Comparison of ENCODE assay signal across 16 mouse cellular contexts in the genomic region with DNA sequence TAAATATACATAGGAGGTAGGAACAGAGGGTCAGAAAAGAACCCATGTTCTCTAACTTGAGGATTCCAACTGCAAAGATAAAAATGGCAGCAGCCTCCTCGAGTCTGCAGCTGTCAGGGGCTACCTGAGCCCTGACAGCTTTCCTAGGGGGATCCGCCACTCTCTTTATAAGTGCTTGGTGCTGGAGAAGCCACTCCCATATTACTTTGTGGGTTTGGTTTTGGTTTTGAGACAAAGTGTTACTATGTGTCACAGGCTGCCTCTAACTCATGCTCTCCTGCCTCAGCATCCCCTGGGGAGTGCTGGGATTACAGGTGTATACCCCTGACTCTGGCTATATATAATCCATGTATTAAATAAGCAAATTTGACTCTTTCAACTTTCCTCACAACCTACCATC. TPM values are rescaled to one million over a fixed set of nuclear protein-coding genes. Genes with fewer than 3 reads are reported as not detected.
DNase-seq lines count a peak whose midpoint lies in the region; ATAC-seq and TF ChIP-seq lines count a peak whose summit lies in the region.
"Had no signal": no experiment of that assay in that cellular context is flagged by ENCODE, and none has a peak within 500 bp of the region (broad histone marks: within the 10 kb centered on the region; RNA-seq: fewer than 3 reads in every experiment).

No protein-coding gene starts in this region.

- H3K4me3 ChIP-seq in heart, embryonic 12.5 days: no peak overlapping the region
- H3K4me3 ChIP-seq in heart, adult 2 months: no peak overlapping the region
- H3K4me3 ChIP-seq in midbrain, embryonic 12.5 days: no peak overlapping the region
- H3K4me3 ChIP-seq in midbrain, postnatal 0 days (ENCODE audit: low read depth, low read length): no peak overlapping the region
- peak overlapping the region; percentile 54 for H3K4me3 ChIP-seq in liver, embryonic 12.5 days
- H3K4me3 ChIP-seq: left cerebral cortex, adult 2 months; limb, embryonic 15.5 days had no signal

- ATAC-seq in heart, embryonic 12.5 days (ENCODE audit: insufficient number of reproducible peaks, low FRiP score): no peak
- ATAC-seq in midbrain, embryonic 12.5 days (ENCODE audit: low FRiP score, low read depth): no peak
- no peak for ATAC-seq in midbrain, postnatal 0 days (ENCODE audit: low FRiP score)
- peak; percentile 57 for ATAC-seq in liver, embryonic 12.5 days

- 60% methylated on average over 2 of the region's 2 CpGs for WGBS in heart, embryonic 12.5 days
- WGBS in heart, adult 2 months: 76% methylated on average over 2 of the region's 2 CpGs
- WGBS in midbrain, embryonic 12.5 days: 85% methylated on average over 2 of the region's 2 CpGs
- WGBS in midbrain, postnatal 0 days: 73% methylated on average over 2 of the region's 2 CpGs
- WGBS in liver, embryonic 12.5 days (ENCODE audit: insufficient replicate concordance): 35% methylated on average over 2 of the region's 2 CpGs

- peaks cover 10% of the 10 kb centered on the region for H3K79me2 ChIP-seq in heart, adult 2 months (replicated peaks; ENCODE audit: control insufficient read depth, insufficient read depth, low read length)

- H3K27ac ChIP-seq in heart, embryonic 12.5 days (ENCODE audit: poor library complexity, severe bottlenecking): no peak overlapping the region
- H3K27ac ChIP-seq in heart, adult 2 months: no peak overlapping the region
- 0 out of 2 replicates have a peak overlapping the region, but pooled peaks have one; percentile 64 for H3K27ac ChIP-seq in midbrain, embryonic 12.5 days (replicated peaks)
- no peak overlapping the region for H3K27ac ChIP-seq in midbrain, postnatal 0 days (ENCODE audit: low read depth, low read length)
- peak overlapping the region; percentile 84 for H3K27ac ChIP-seq in liver, embryonic 12.5 days
- H3K27ac ChIP-seq: limb, embryonic 15.5 days; macrophage had no signal

- no peaks in the 10 kb centered on the region for H3K27me3 ChIP-seq in heart, embryonic 12.5 days (replicated peaks)
- no peaks in the 10 kb centered on the region for H3K27me3 ChIP-seq in heart, adult 2 months (ENCODE audit: control insufficient read depth, insufficient read depth, low read length)
- no peaks in the 10 kb centered on the region for H3K27me3 ChIP-seq in midbrain, embryonic 12.5 days
- H3K27me3 ChIP-seq in midbrain, postnatal 0 days (ENCODE audit: insufficient read depth, low read length): no peaks in the 10 kb centered on the region
- no peaks in the 10 kb centered on the region for H3K27me3 ChIP-seq in liver, embryonic 12.5 days (replicated peaks)
- H3K27me3 ChIP-seq: limb, embryonic 15.5 days had no signal

- H3K4me2 ChIP-seq in heart, embryonic 12.5 days: peak overlapping the region; percentile 58; the same call in 1 of the 2 replicates
- no peak overlapping the region for H3K4me2 ChIP-seq in midbrain, embryonic 12.5 days (replicated peaks)
- no peak overlapping the region for H3K4me2 ChIP-seq in midbrain, postnatal 0 days (ENCODE audit: low read depth, low read length, poor library complexity, severe bottlenecking)
- H3K4me2 ChIP-seq in liver, embryonic 12.5 days: peak overlapping the region; percentile 72
- H3K4me2 ChIP-seq: limb, embryonic 15.5 days had no signal

- H3K36me3 ChIP-seq in heart, embryonic 12.5 days: peaks cover 8% of the 10 kb centered on the region; the same call in 1 of the 2 replicates
- H3K36me3 ChIP-seq in heart, adult 2 months (ENCODE audit: control insufficient read depth, insufficient read depth, low read length): peaks cover 21% of the 10 kb centered on the region
- 0 out of 2 replicates have a peak, but pooled peaks cover 8% of the 10 kb centered on the region for H3K36me3 ChIP-seq in midbrain, embryonic 12.5 days
- H3K36me3 ChIP-seq in midbrain, postnatal 0 days (ENCODE audit: insufficient read depth, low read length): no peaks in the 10 kb centered on the region
- H3K36me3 ChIP-seq in liver, embryonic 12.5 days: peaks cover 2% of the 10 kb centered on the region; the same call in 1 of the 2 replicates
- H3K36me3 ChIP-seq: limb, embryonic 15.5 days had no signal

- TF ChIP-seq EP300 in heart, adult 2 months (IDR thresholded peaks at IDR 0.05; ENCODE audit: insufficient read depth, low read depth, low read length): no peak

- H3K4me1 ChIP-seq in heart, embryonic 12.5 days (replicated peaks): peaks cover 56% of the 10 kb centered on the region
- H3K4me1 ChIP-seq in heart, adult 2 months (ENCODE audit: control insufficient read depth, insufficient read depth, low read length): peaks cover 5% of the 10 kb centered on the region
- peaks cover 32% of the 10 kb centered on the region for H3K4me1 ChIP-seq in midbrain, embryonic 12.5 days
- H3K4me1 ChIP-seq in midbrain, postnatal 0 days (ENCODE audit: insufficient read depth, low read length): no peaks in the 10 kb centered on the region
- H3K4me1 ChIP-seq in liver, embryonic 12.5 days: peaks cover 61% of the 10 kb centered on the region

- no peak for TF ChIP-seq CTCF in heart, adult 2 months (IDR thresholded peaks at IDR 0.05)
- no peak for TF ChIP-seq CTCF in midbrain, postnatal 0 days (IDR thresholded peaks at IDR 0.05)

- intact Hi-C loops in heart, adult 2 months (cut with DNase I): no loop called here

- H3K9me3 ChIP-seq in heart, embryonic 12.5 days (replicated peaks): no peaks in the 10 kb centered on the region
- H3K9me3 ChIP-seq in midbrain, embryonic 12.5 days: no peaks in the 10 kb centered on the region
- no peaks in the 10 kb centered on the region for H3K9me3 ChIP-seq in midbrain, postnatal 0 days (ENCODE audit: low read length)
- no peaks in the 10 kb centered on the region for H3K9me3 ChIP-seq in liver, embryonic 12.5 days (replicated peaks)
- H3K9me3 ChIP-seq: forebrain, embryonic 10.5 days; limb, embryonic 15.5 days had no signal

- no peak overlapping the region for H3K9ac ChIP-seq in heart, embryonic 12.5 days
- H3K9ac ChIP-seq in heart, adult 2 months (ENCODE audit: low read depth, low read length): no peak overlapping the region
- no peak overlapping the region for H3K9ac ChIP-seq in midbrain, embryonic 12.5 days (replicated peaks)
- no peak overlapping the region for H3K9ac ChIP-seq in midbrain, postnatal 0 days (replicated peaks; ENCODE audit: low read length, poor library complexity, severe bottlenecking)
- peak overlapping the region; percentile 52 for H3K9ac ChIP-seq in liver, embryonic 12.5 days
- H3K9ac ChIP-seq: limb, embryonic 15.5 days had no signal

- TF ChIP-seq POLR2A in heart, adult 2 months (IDR thresholded peaks at IDR 0.05; ENCODE audit: insufficient read depth, low read depth, low read length): no peak

- no peak for DNase-seq in heart, adult 2 months
- no peak for DNase-seq in midbrain, postnatal 0 days (ENCODE audit: low spot score)
- DNase-seq in testis, postnatal 14 days (ENCODE audit: low spot score): peak; percentile 52
- DNase-seq in urinary bladder, postnatal 36 days (ENCODE audit: low spot score in 2 of 2): no peak
- no peak for DNase-seq in layer of hippocampus, postnatal 36 days
- DNase-seq: cerebellum, adult 8-10 months; heart, adult 18-20 months; kidney, adult 11 months; kidney, postnatal 4 days had no signal

RNA-seq across cellular contexts. Expression of a gene that starts 38.1 kb away (rescaled TPM):
- polyA plus RNA-seq in heart, embryonic 12.5 days (2016; fragmentation: Nextera tagmentation; extraction: Ambion mirVana): 33.1 and 35.1 TPM in 2 replicates
- total RNA-seq in heart, adult 2 months (2021): 10 to 100 TPM; 54.7 to 59.0 TPM
- polyA plus RNA-seq in heart, adult 2 months (2012; rRNA removed): 66.7 and 86.2 TPM in 2 replicates
- 86.3 and 91.6 TPM in 2 replicates for polyA plus RNA-seq in midbrain, embryonic 12.5 days (2016; fragmentation: Nextera tagmentation; extraction: Ambion mirVana)
- 229 and 234 TPM in 2 replicates for total RNA-seq in midbrain, postnatal 0 days (2014; rRNA removed)
- polyA plus RNA-seq in midbrain, postnatal 0 days (2015; fragmentation: Nextera tagmentation; extraction: Ambion mirVana): 87.8 and 96.5 TPM in 2 replicates
- 17.3 and 18.3 TPM in 2 replicates for polyA plus RNA-seq in liver, embryonic 12.5 days (2016; fragmentation: Nextera tagmentation; extraction: Ambion mirVana)
- total RNA-seq in layer of hippocampus, postnatal 36 days (2021): 100 to 1,000 TPM; 110 to 118 TPM

RNA-seq across cellular contexts. Expression of a gene that starts 52.1 kb away (rescaled TPM):
- polyA plus RNA-seq in heart, embryonic 12.5 days (2016; fragmentation: Nextera tagmentation; extraction: Ambion mirVana): 4.7 and 4.9 TPM in 2 replicates
- 1 to 10 TPM; 6.9 to 7.0 TPM for total RNA-seq in heart, adult 2 months (2021)
- polyA plus RNA-seq in heart, adult 2 months (2012; rRNA removed): 5.4 and 8.3 TPM in 2 replicates
- 5.7 and 6.0 TPM in 2 replicates for polyA plus RNA-seq in midbrain, embryonic 12.5 days (2016; fragmentation: Nextera tagmentation; extraction: Ambion mirVana)
- 11.6 and 17.1 TPM in 2 replicates for total RNA-seq in midbrain, postnatal 0 days (2014; rRNA removed)
- 5.6 and 6.6 TPM in 2 replicates for polyA plus RNA-seq in midbrain, postnatal 0 days (2015; fragmentation: Nextera tagmentation; extraction: Ambion mirVana)
- polyA plus RNA-seq in liver, embryonic 12.5 days (2016; fragmentation: Nextera tagmentation; extraction: Ambion mirVana): 2.8 and 3.1 TPM in 2 replicates
- 10 to 100 TPM; 23.2 to 24.9 TPM for total RNA-seq in layer of hippocampus, postnatal 36 days (2021)

RNA-seq across cellular contexts. Expression of a gene that starts 56.2 kb away (rescaled TPM):
- polyA plus RNA-seq in heart, embryonic 12.5 days (2016; fragmentation: Nextera tagmentation; extraction: Ambion mirVana): 0.70 and 0.92 TPM in 2 replicates
- total RNA-seq in heart, adult 2 months (2021): 10 to 100 TPM; 43.4 to 53.4 TPM
- 52.1 and 56.2 TPM in 2 replicates for polyA plus RNA-seq in heart, adult 2 months (2012; rRNA removed)
- polyA plus RNA-seq in midbrain, embryonic 12.5 days (2016; fragmentation: Nextera tagmentation; extraction: Ambion mirVana): 0.41 and 0.46 TPM in 2 replicates
- 1.5 and 3.3 TPM in 2 replicates for total RNA-seq in midbrain, postnatal 0 days (2014; rRNA removed)
- polyA plus RNA-seq in midbrain, postnatal 0 days (2015; fragmentation: Nextera tagmentation; extraction: Ambion mirVana): 2.0 and 2.8 TPM in 2 replicates
- polyA plus RNA-seq in liver, embryonic 12.5 days (2016; fragmentation: Nextera tagmentation; extraction: Ambion mirVana): 0.11 and 0.12 TPM in 2 replicates
- total RNA-seq in layer of hippocampus, postnatal 36 days (2021): 1 to 10 TPM; 6.8 TPM
- polyA plus RNA-seq: forebrain, embryonic 10.5 days had no signal

Comparison
In these comparisons a context has a peak if more than half of its experiments do, and no peak if none do; other contexts are left out.
1. H3K27ac ChIP-seq: peak in midbrain, embryonic 12.5 days (single experiment) and liver, embryonic 12.5 days (single experiment); none in heart, embryonic 12.5 days (single experiment), heart, adult 2 months (single experiment) and midbrain, postnatal 0 days (single experiment).
2. RNA of a gene that starts 56.2 kb away (polyA plus RNA-seq): 52.1 to 56.2 TPM in heart, adult 2 months; 2.0 to 2.8 TPM in midbrain, postnatal 0 days, 0.70 to 0.92 TPM in heart, embryonic 12.5 days, 0.41 to 0.46 TPM in midbrain, embryonic 12.5 days and 0.11 to 0.12 TPM in liver, embryonic 12.5 days; every median in the first group is over 10 times any median in the second.
3. H3K4me2 ChIP-seq: peak in heart, embryonic 12.5 days (single experiment) and liver, embryonic 12.5 days (single experiment); none in midbrain, embryonic 12.5 days (single experiment) and midbrain, postnatal 0 days (single experiment).